Mouse (Mus musculus): Measurements from ENCODE around the gene Zfp36. TPM values are rescaled to one million over a fixed set of nuclear protein-coding genes. Genes with fewer than 3 reads are reported as not detected.

Zfp36 gene
- polyA plus RNA-seq, 1 experiment from 2014 or later, result 90.4 TPM

GRCm38 (mm10) chr7:28378066-28378690 is 1.9 kb downstream of the Zfp36 start:
- ChIA-PET POLR2A (interaction anchor here (0.5 to 4.6 kb wide), 3 partner anchors 8 to 32 kb away, joined by 3 to 14 read pairs (median 5); no protein-coding TSS in a partner anchor), CTCF (interaction anchor here (1.5 kb wide), 1 partner anchor 30 kb away, joined by 5 read pairs; no protein-coding TSS in a partner anchor)
- TF ChIP-seq CTCF (IDR thresholded peaks at IDR 0.05), result no peak
- DNase-seq (ENCODE audit: low read depth, low spot score) (no peak), ATAC-seq (no peak)
- no peaks in the 10 kb centered on the region for H3K27me3 ChIP-seq
- in situ Hi-C loops (cut with MboI; ENCODE audit: low pct_unique_long_range_greater_than_20kb), result no loop called here

- POLR2A ChIA-PET, result interaction anchor here (0.5 to 4.6 kb wide), 4 partner anchors 9 to 1138 kb away, joined by 3 to 14 read pairs (median 4); no protein-coding TSS in a partner anchor
- DNase-seq (ENCODE audit: low read depth, low spot score) (no peak), ATAC-seq (no peak)
- in situ Hi-C loops (cut with MboI; ENCODE audit: low pct_unique_long_range_greater_than_20kb), result no loop called here
- TF ChIP-seq CTCF (IDR thresholded peaks at IDR 0.05), result no peak
- no peaks in the 10 kb centered on the region for H3K27me3 ChIP-seq
- CTCF ChIA-PET, result interaction anchor here (1.5 kb wide), 1 partner anchor 29 kb away, joined by 5 read pairs; no protein-coding TSS in a partner anchor
Measured at GRCm38 (mm10) chr7:28377190-28378065, 2.6 kb downstream of the Zfp36 start.

GRCm38 (mm10) chr7:28376011-28376771 is 3.9 kb downstream of the Zfp36 start:
- in situ Hi-C loops (cut with MboI; ENCODE audit: low pct_unique_long_range_greater_than_20kb), result no loop called here
- TF ChIP-seq CTCF (IDR thresholded peaks at IDR 0.05), result no peak
- ATAC-seq, result no peak
- H3K27me3 ChIP-seq, result no peaks in the 10 kb centered on the region
- CTCF ChIA-PET, result interaction anchor here (0.7 to 1.4 kb wide), 4 partner anchors 10 to 49 kb away, joined by 3 to 10 read pairs (median 3); no protein-coding TSS in a partner anchor
- POLR2A ChIA-PET, result interaction anchor here (0.9 to 4.6 kb wide), 4 partner anchors 8 to 26 kb away, joined by 4 to 14 read pairs (median 7); partner anchors contain the start of gene Rps16
- no peak for DNase-seq (ENCODE audit: low read depth, low spot score)

- ChIA-PET CTCF (interaction anchor here (0.9 to 1.4 kb wide), 4 partner anchors 12 to 48 kb away, joined by 3 to 10 read pairs (median 3); no protein-coding TSS in a partner anchor), POLR2A (interaction anchor here (0.9 to 4.6 kb wide), 5 partner anchors 9 to 25 kb away, joined by 4 to 14 read pairs (median 6); partner anchors contain the start of genes Med29, Paf1 and Rps16)
- ATAC-seq (peak; percentile 23), DNase-seq (ENCODE audit: low read depth, low spot score) (no peak)
- in situ Hi-C loops (cut with MboI; ENCODE audit: low pct_unique_long_range_greater_than_20kb), result no loop called here
- no peak for TF ChIP-seq CTCF (IDR thresholded peaks at IDR 0.05)
- H3K27me3 ChIP-seq, result no peaks in the 10 kb centered on the region
Measured at GRCm38 (mm10) chr7:28375176-28375921, 4.7 kb downstream of the Zfp36 start.

GRCm38 (mm10) chr7:28374647-28375046 is 5.4 kb downstream of the Zfp36 start:
- in situ Hi-C loops (cut with MboI; ENCODE audit: low pct_unique_long_range_greater_than_20kb), result loop anchor here (5.0 kb wide), 1 partner anchor 218 kb away; no protein-coding TSS in a partner anchor
- ChIA-PET CTCF (interaction anchor here (0.9 to 1.4 kb wide), 3 partner anchors 13 to 30 kb away, joined by 3 to 10 read pairs (median 3); no protein-coding TSS in a partner anchor), POLR2A (interaction anchor here (1.3 to 4.6 kb wide), 3 partner anchors 9 to 18 kb away, joined by 6 to 14 read pairs (median 8); partner anchors contain the start of genes Med29 and Paf1)
- H3K27me3 ChIP-seq, result no peaks in the 10 kb centered on the region
- DNase-seq (ENCODE audit: low read depth, low spot score), result no peak
- no peak for TF ChIP-seq CTCF (IDR thresholded peaks at IDR 0.05)
- no peak for ATAC-seq

- POLR2A ChIA-PET, result interaction anchor here (1.4 kb wide), 1 partner anchor 19 kb away, joined by 6 read pairs; the partner anchor contains the start of genes Med29 and Paf1
- in situ Hi-C loops (cut with MboI; ENCODE audit: low pct_unique_long_range_greater_than_20kb), result loop anchor here (5.0 kb wide), 1 partner anchor 218 kb away; no protein-coding TSS in a partner anchor
- ATAC-seq, result no peak
- no peak for TF ChIP-seq CTCF (IDR thresholded peaks at IDR 0.05)
- H3K27me3 ChIP-seq, result no peaks in the 10 kb centered on the region
- CTCF ChIA-PET, result interaction anchor here (0.6 to 1.3 kb wide), 2 partner anchors 13 to 14 kb away, joined by 3 to 5 read pairs; no protein-coding TSS in a partner anchor
- DNase-seq (ENCODE audit: low read depth, low spot score), result no peak
Measured at GRCm38 (mm10) chr7:28373891-28374495, 6.1 kb downstream of the Zfp36 start.

- no peaks in the 10 kb centered on the region for H3K27me3 ChIP-seq
- POLR2A ChIA-PET, result interaction anchor here (3.2 kb wide), 1 partner anchor 15 kb away, joined by 12 read pairs; no protein-coding TSS in a partner anchor
- DNase-seq (ENCODE audit: low read depth, low spot score), result no peak
- no peak for ATAC-seq
- CTCF ChIA-PET, result interaction anchor here (1.0 to 1.3 kb wide), 2 partner anchors 14 kb away, joined by 3 to 5 read pairs; no protein-coding TSS in a partner anchor
- no peak for TF ChIP-seq CTCF (IDR thresholded peaks at IDR 0.05)
- in situ Hi-C loops (cut with MboI; ENCODE audit: low pct_unique_long_range_greater_than_20kb), result loop anchor here (5.0 kb wide), 1 partner anchor 219 kb away; no protein-coding TSS in a partner anchor
Measured at GRCm38 (mm10) chr7:28373131-28373581, 6.9 kb downstream of the Zfp36 start.

Measured in Patski (cell line).